Comparison of ENCODE assay signal across 17 mouse cellular contexts in genomic region chr7:100017056-100017455, GRCm38 (mm10). TPM values are rescaled to one million over a fixed set of nuclear protein-coding genes. Genes with fewer than 3 reads are reported as not detected.
"Had no signal": no experiment of that assay in that cellular context is flagged by ENCODE, and none has a peak within 500 bp of the region (broad histone marks: within the 10 kb centered on the region; RNA-seq: fewer than 3 reads in every experiment).

No protein-coding gene starts in this region.

- ATAC-seq: intestine, embryonic 15.5 days; liver, embryonic 12.5 days; midbrain, embryonic 15.5 days had no signal

- DNase-seq: kidney, adult 11 months; kidney, adult 8-10 months; kidney, postnatal 10 days; kidney, postnatal 36 days; layer of hippocampus, postnatal 36 days; left cerebral cortex, postnatal 4 days; lung, adult 18-20 months; lung, postnatal 10 days; lung, postnatal 36 days; retina, postnatal 1 day; thymus, adult 2 months; thymus, postnatal 14 days; thymus, postnatal 4 days had no signal

RNA-seq across cellular contexts. Expression of gene Chrdl2, which starts 11.1 kb away (rescaled TPM):
- total RNA-seq: left cerebral cortex, postnatal 4 days; neutrophil, adult 5-6 weeks had no signal
